Mouse (Mus musculus) brain, embryonic 14.5 days (tissue): Measurements from ENCODE around the gene Arnt. TPM values are rescaled to one million over a fixed set of nuclear protein-coding genes. Genes with fewer than 3 reads are reported as not detected.
"Not testable (repeated sequence)": the region's sequence is repeated elsewhere in the genome, so short reads cannot be mapped to it uniquely, and the experiment has no call there.

Experiments
- DNase-seq: peaks from one replicate; pipeline ENCODE4 v3.0.0-alpha.2; 2011; ENCODE audit warnings: low read depth
- CTCF ChIP-seq: fragments of 200-500 bp; IDR thresholded peaks from 2 replicates; pipeline ENCODE4 v1.5.1; 2012; ENCODE audit warnings: inconsistent platforms, mild to moderate bottlenecking, moderate library complexity, borderline replicate concordance; ENCODE audit not compliant: insufficient read depth, insufficient read length; ENCODE audit errors: extremely low read depth
- POLR2A ChIP-seq: fragments of 200-500 bp; IDR thresholded peaks from 2 replicates; pipeline ENCODE4 v1.6.1; 2012; ENCODE audit warnings: mild to moderate bottlenecking, inconsistent platforms, borderline replicate concordance; ENCODE audit not compliant: poor library complexity, insufficient read depth, insufficient read length, severe bottlenecking; ENCODE audit errors: extremely low read depth
- polyA plus RNA-seq: library from polyadenylated mRNA; depleted of rRNA; stranded (reverse); fragments of >200 nt; gene quantifications from 2 replicates; pipeline ENCODE4 v1.2.3, GENCODE M21; 2012; rRNA removed

Gene Arnt
- 31.6 and 36.6 TPM in 2 replicates for polyA plus RNA-seq

- peak; percentile 98 for DNase-seq
- TF ChIP-seq POLR2A (peak; percentile 80; the same call in 1 of the 2 replicates), CTCF (no peak)
Observed at GRCm38 (mm10) chr3:95434136-95434982, at the start of gene Arnt. TSS of gene Arnt (plus strand) at chr3:95434388.

GRCm38 (mm10) chr3:95385401-95386075 is 48.6 kb upstream of the Arnt start:
- DNase-seq: no peak
- TF ChIP-seq CTCF: no peak

DNA sequence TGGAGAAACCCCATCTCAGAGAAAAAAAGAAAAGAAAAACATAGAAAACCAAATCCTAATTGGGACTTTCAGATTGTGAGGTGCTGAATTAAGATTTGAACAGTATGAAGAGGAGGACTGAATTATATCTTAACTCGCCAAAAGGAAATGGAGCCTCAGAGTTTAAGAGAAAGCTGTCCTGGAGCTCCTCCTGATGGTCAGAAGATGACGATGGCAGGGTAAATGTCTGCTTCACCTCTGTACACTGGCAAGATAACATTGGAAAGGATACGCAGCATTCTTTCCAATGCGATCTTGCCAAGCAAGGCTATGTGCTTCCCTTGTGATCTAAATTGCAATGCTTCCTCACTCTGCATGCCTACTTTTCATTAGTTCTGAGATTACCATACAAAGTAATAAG is 39.8 kb upstream of the Arnt start:
- TF ChIP-seq CTCF: no peak
- no peak for TF ChIP-seq POLR2A
- peak; percentile 1 for DNase-seq

GRCm38 (mm10) chr3:95402741-95403140 is 31.4 kb upstream of the Arnt start, which contains the start of gene 4930558C23Rik:
TSS of gene 4930558C23Rik (minus strand) at chr3:95402841.
- no peak for TF ChIP-seq CTCF
- no peak for TF ChIP-seq POLR2A

GRCm38 (mm10) chr3:95407728-95408127 is 26.5 kb upstream of the Arnt start:
- TF ChIP-seq CTCF (no peak), POLR2A (no peak)
- no peak for DNase-seq

More at GRCm38 (mm10) chr3:95402741-95403140, 31.4 kb upstream of the Arnt start, which contains the start of gene 4930558C23Rik:
- no peak for DNase-seq

DNA sequence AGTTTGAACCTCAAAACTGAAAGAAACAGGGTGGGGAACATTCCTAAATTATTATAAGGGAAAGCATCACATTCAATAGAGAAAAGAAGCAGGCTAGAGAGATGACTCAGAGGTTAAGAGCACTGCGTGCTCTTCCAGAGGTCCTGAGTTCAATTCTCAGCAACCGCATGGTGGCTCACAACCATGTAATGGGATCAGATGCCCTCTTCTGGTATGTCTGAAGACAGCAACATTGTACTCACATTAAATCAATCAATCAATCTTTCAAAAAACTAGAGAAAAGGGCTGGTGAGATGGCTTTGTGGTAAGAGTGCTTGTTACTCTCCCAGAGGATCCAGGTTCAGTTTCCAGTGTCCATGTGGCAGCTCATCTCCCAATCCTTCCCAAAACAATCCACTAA is 25.3 kb upstream of the Arnt start:
- no peak for TF ChIP-seq CTCF
- TF ChIP-seq POLR2A: no peak

DNA sequence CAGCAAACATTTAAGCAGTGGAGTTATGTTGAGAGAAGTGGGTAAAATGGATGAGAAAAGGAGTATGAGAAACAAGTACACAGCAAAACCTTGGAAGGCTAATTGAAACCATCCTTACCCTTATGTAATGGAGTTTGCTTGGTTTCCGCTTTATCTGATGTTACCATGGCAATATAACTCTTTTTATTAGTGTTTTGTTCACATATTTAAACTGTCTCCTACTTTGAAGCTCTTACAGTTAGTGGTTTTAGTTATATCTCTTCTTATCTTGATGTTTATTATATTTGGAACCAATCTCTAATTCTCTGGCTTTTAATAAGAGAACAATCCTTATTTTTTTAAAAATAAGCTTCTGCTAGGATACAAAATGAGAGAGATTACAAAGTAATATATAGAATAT is 21.9 kb upstream of the Arnt start:
- TF ChIP-seq CTCF (no peak), POLR2A (no peak)
- no peak for DNase-seq

More for the DNA sequence above, 25.3 kb upstream of the Arnt start:
- DNase-seq: no peak

GRCm38 (mm10) chr3:95417866-95418265 is 16.3 kb upstream of the Arnt start:
- TF ChIP-seq POLR2A (no peak), CTCF (no peak)
- DNase-seq: no peak

DNA sequence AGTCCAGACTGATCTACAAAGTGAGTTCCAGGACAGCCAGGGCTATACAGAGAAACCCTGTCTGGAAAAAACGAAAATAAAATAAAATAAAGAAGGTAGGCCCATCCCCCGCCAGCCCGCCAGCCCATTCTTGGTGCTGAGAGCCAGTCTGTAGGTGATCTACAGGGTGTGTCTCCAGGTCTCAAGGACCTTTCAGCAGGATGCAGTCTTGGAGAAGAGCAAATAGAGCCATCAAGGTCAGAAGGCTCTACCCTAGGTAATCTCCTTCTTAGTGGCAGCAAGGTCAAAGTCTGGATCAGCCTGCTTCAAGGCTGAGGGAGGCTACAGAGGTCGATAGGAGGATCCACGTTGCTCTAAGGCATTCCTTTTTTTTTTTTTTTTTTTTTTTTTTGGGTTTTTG is 7.7 kb upstream of the Arnt start:
- DNase-seq: not testable (repeated sequence)

DNA sequence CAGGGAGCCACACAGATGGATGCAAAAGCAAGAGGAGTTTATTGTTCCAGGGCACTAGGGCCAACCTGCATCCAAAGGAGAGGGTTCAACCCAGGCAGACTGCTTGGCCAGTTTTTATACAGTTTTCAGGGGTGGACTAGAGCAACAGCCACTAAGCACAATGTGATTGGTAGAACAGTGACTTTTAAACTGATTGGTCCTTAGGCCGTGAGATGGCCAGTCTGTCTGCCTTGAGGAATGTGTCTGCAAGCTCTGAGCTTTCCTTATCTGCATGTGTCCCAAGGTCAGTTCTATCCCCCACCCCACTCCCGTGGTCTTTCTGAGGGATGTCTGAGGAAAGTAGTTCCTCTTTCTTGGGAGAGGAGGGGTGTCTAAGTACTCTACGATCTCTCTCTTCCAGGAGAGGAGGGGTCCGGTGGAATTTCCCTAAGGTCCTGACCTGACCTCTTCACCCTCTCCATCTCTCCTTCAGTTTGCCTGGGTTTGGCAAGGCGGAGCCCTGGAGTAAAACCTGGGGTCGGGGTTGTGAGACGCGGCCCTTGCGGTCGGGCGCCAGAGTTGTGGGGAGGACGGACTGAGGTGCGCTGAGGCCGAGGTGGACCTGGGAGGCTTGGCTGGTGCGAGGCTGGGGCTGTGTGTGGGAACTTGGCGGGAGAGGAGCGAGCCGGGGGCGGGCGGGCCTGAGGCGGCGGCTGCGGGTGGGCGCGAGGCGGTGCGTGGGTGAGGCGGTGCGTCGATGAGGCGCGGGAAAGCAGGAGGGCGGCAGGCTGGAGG is 6.9 kb upstream of the Arnt start:
- DNase-seq: not testable (repeated sequence)

- DNase-seq: peak; percentile 3
Observed at GRCm38 (mm10) chr3:95427891-95428238, 6.3 kb upstream of the Arnt start.

GRCm38 (mm10) chr3:95428423-95428822 is 5.8 kb upstream of the Arnt start:
- not testable (repeated sequence) for DNase-seq
